Mouse (Mus musculus) myocyte (in vitro differentiated cells): Measurements from ENCODE around the gene 4931429L15Rik. TPM values are rescaled to one million over a fixed set of nuclear protein-coding genes. Genes with fewer than 3 reads are reported as not detected.

Source experiments
- H3K27me3 ChIP-seq: one replicate; pipeline ENCODE4 v1.6.1; 2011; ENCODE audit not compliant: control insufficient read depth, insufficient read depth, insufficient read length
- H3K36me3 ChIP-seq: one replicate; pipeline ENCODE4 v1.6.1; 2011; ENCODE audit not compliant: control insufficient read depth, insufficient read depth
- H3K4me2 ChIP-seq: one replicate; pipeline ENCODE4 v1.6.1; 2011; ENCODE audit warnings: low read depth, control low read depth
- H3K4me3 ChIP-seq: one replicate; pipeline ENCODE4 v1.5.1; 2011; ENCODE audit warnings: mild to moderate bottlenecking, control low read depth, moderate library complexity
- H3K79me2 ChIP-seq: one replicate; pipeline ENCODE4 v1.6.1; 2011; ENCODE audit not compliant: control insufficient read depth, insufficient read depth
- H3ac ChIP-seq: one replicate; pipeline ENCODE4 v1.6.1; 2011; ENCODE audit not compliant: control insufficient read depth, insufficient read length
- CEBPB ChIP-seq: IDR thresholded peaks from 2 replicates; pipeline ENCODE4 v1.6.1; 2011; ENCODE audit warnings: mild to moderate bottlenecking, moderate library complexity; ENCODE audit not compliant: poor library complexity, insufficient read depth, severe bottlenecking
- E2F4 ChIP-seq: IDR thresholded peaks from one replicate; pipeline ENCODE4 v1.6.1; 2011; ENCODE audit warnings: mild to moderate bottlenecking, control low read depth, moderate library complexity; ENCODE audit not compliant: insufficient read depth
- MAX ChIP-seq: IDR thresholded peaks from one replicate; pipeline ENCODE4 v1.6.1; 2011; ENCODE audit warnings: low read depth, mild to moderate bottlenecking, control low read depth
- MYOD1 ChIP-seq, 3 experiments: IDR thresholded peaks; one replicate each; pipeline ENCODE4 v1.6.1; 2011; ENCODE audit warnings: control low read depth in 2 of 3, low read depth in 2 of 3, mild to moderate bottlenecking in 2 of 3, moderate library complexity in 1 of 3; ENCODE audit not compliant: insufficient read length in 2 of 3, control insufficient read depth in 1 of 3
- MYOG ChIP-seq, 3 experiments: IDR thresholded peaks; one replicate each; pipeline ENCODE4 v1.6.1; 2011; ENCODE audit warnings: control low read depth in 2 of 3, low read depth in 2 of 3, mild to moderate bottlenecking in 2 of 3; ENCODE audit not compliant: insufficient read length in 2 of 3, control insufficient read depth in 1 of 3, insufficient read depth in 1 of 3
- POLR2A ChIP-seq: IDR thresholded peaks from one replicate; pipeline ENCODE4 v1.6.1; 2011; ENCODE audit warnings: low read depth, mild to moderate bottlenecking, control low read depth, moderate library complexity; ENCODE audit not compliant: insufficient read length
- POLR2AphosphoS2 ChIP-seq: IDR thresholded peaks from one replicate; pipeline ENCODE4 v1.6.1; 2011; ENCODE audit warnings: low read depth, control low read depth; ENCODE audit not compliant: insufficient read length
- REST ChIP-seq: IDR thresholded peaks from one replicate; pipeline ENCODE4 v1.6.1; 2011; ENCODE audit warnings: mild to moderate bottlenecking, control low read depth, moderate library complexity; ENCODE audit not compliant: insufficient read depth, insufficient read length
- SRF ChIP-seq: IDR thresholded peaks from one replicate; pipeline ENCODE4 v1.6.1; 2011; ENCODE audit warnings: low read depth; ENCODE audit not compliant: control insufficient read depth, insufficient read length
- TCF12 ChIP-seq: IDR thresholded peaks from one replicate; pipeline ENCODE4 v1.6.1; 2011; ENCODE audit warnings: mild to moderate bottlenecking, control low read depth; ENCODE audit not compliant: poor library complexity, insufficient read depth, severe bottlenecking
- TCF3 ChIP-seq: IDR thresholded peaks from one replicate; pipeline ENCODE4 v1.6.1; 2011; ENCODE audit warnings: low read depth, control low read depth; ENCODE audit not compliant: insufficient read length
- USF1 ChIP-seq: IDR thresholded peaks from one replicate; pipeline ENCODE4 v1.6.1; 2011; ENCODE audit warnings: low read depth, mild to moderate bottlenecking, control low read depth, moderate library complexity
- polyA plus RNA-seq: library from polyadenylated mRNA; unstranded; fragments of >200 nt; fragmentation: generic; extraction: Trizol; gene quantifications from one replicate; pipeline ENCODE4 v1.2.1, GENCODE M21; 2012; ENCODE audit warnings: missing spikeins

4931429L15Rik gene
- polyA plus RNA-seq, 1 experiment, result not detected

GRCm38 (mm10) chr9:46331301-46331700, 11.5 kb upstream of the 4931429L15Rik start:
- no peak for TF ChIP-seq TCF12
- TF ChIP-seq MYOD1 (IDR thresholded peaks at IDR 0.05; ENCODE audit: control insufficient read depth in 1 of 3, insufficient read length in 2 of 3, low read depth in 2 of 3), result no peak
- no peak for TF ChIP-seq POLR2A
- TF ChIP-seq TCF3, result no peak
- no peak for TF ChIP-seq POLR2AphosphoS2
- TF ChIP-seq SRF, result no peak
- no peak for TF ChIP-seq MYOG (IDR thresholded peaks at IDR 0.05; ENCODE audit: control insufficient read depth in 1 of 3, insufficient read depth in 1 of 3, insufficient read length in 2 of 3, low read depth in 2 of 3)
- no peak for TF ChIP-seq E2F4
- TF ChIP-seq REST, result no peak
- no peak for TF ChIP-seq MAX
- H3K36me3 ChIP-seq, result no peaks in the 10 kb centered on the region
- H3K27me3 ChIP-seq, result peaks cover 37% of the 10 kb centered on the region
- H3K4me3 ChIP-seq, result no peak overlapping the region
- no peak overlapping the region for H3ac ChIP-seq
- H3K79me2 ChIP-seq, result no peaks in the 10 kb centered on the region
- no peak overlapping the region for H3K4me2 ChIP-seq

- H3ac ChIP-seq, result no peak overlapping the region
- H3K79me2 ChIP-seq, result no peaks in the 10 kb centered on the region
- TF ChIP-seq USF1 (no peak), POLR2A (no peak), SRF (no peak), TCF3 (no peak), POLR2AphosphoS2 (no peak), MYOG (IDR thresholded peaks at IDR 0.05; ENCODE audit: control insufficient read depth in 1 of 3, insufficient read depth in 1 of 3, insufficient read length in 2 of 3, low read depth in 2 of 3) (no peak), REST (no peak), CEBPB (no peak), E2F4 (no peak), MYOD1 (IDR thresholded peaks at IDR 0.05; ENCODE audit: control insufficient read depth in 1 of 3, insufficient read length in 2 of 3, low read depth in 2 of 3) (no peak), TCF12 (no peak), MAX (no peak)
- no peak overlapping the region for H3K4me2 ChIP-seq
- no peak overlapping the region for H3K4me3 ChIP-seq
- H3K36me3 ChIP-seq, result no peaks in the 10 kb centered on the region
- H3K27me3 ChIP-seq, result peaks cover 32% of the 10 kb centered on the region
Observed at GRCm38 (mm10) chr9:46330586-46330895, 10.8 kb upstream of the 4931429L15Rik start.

GRCm38 (mm10) chr9:46329801-46330585, 10.2 kb upstream of the 4931429L15Rik start:
- TF ChIP-seq MAX, result no peak
- TF ChIP-seq MYOD1 (IDR thresholded peaks at IDR 0.05; ENCODE audit: control insufficient read depth in 1 of 3, insufficient read length in 2 of 3, low read depth in 2 of 3), result no peak
- no peak for TF ChIP-seq REST
- no peak for TF ChIP-seq USF1
- no peak for TF ChIP-seq POLR2AphosphoS2
- no peak for TF ChIP-seq TCF3
- no peak for TF ChIP-seq TCF12
- TF ChIP-seq POLR2A, result no peak
- no peak for TF ChIP-seq CEBPB
- TF ChIP-seq MYOG (IDR thresholded peaks at IDR 0.05; ENCODE audit: control insufficient read depth in 1 of 3, insufficient read depth in 1 of 3, insufficient read length in 2 of 3, low read depth in 2 of 3), result no peak
- TF ChIP-seq E2F4, result no peak
- TF ChIP-seq SRF, result no peak
- H3K79me2 ChIP-seq, result no peaks in the 10 kb centered on the region
- H3ac ChIP-seq, result no peak overlapping the region
- H3K36me3 ChIP-seq, result no peaks in the 10 kb centered on the region
- H3K4me2 ChIP-seq, result no peak overlapping the region
- H3K4me3 ChIP-seq, result no peak overlapping the region
- H3K27me3 ChIP-seq, result peaks cover 32% of the 10 kb centered on the region

GRCm38 (mm10) chr9:46329250-46329648, 9.5 kb upstream of the 4931429L15Rik start:
- Histone ChIP-seq H3K79me2 (no peaks in the 10 kb centered on the region), H3K4me2 (no peak overlapping the region), H3K36me3 (no peaks in the 10 kb centered on the region), H3ac (no peak overlapping the region), H3K27me3 (peaks cover 30% of the 10 kb centered on the region), H3K4me3 (no peak overlapping the region)
- TF ChIP-seq POLR2A (no peak), POLR2AphosphoS2 (no peak), MYOG (IDR thresholded peaks at IDR 0.05; ENCODE audit: control insufficient read depth in 1 of 3, insufficient read depth in 1 of 3, insufficient read length in 2 of 3, low read depth in 2 of 3) (no peak), TCF3 (no peak), E2F4 (no peak), REST (no peak), TCF12 (no peak), MYOD1 (IDR thresholded peaks at IDR 0.05; ENCODE audit: control insufficient read depth in 1 of 3, insufficient read length in 2 of 3, low read depth in 2 of 3) (no peak), SRF (no peak), CEBPB (no peak)
